Mouse (Mus musculus): ENCODE data around the gene Hspa1a. TPM values are rescaled to one million over a fixed set of nuclear protein-coding genes. Genes with fewer than 3 reads are reported as not detected.
"Not testable (repeated sequence)": the region's sequence is repeated elsewhere in the genome, so short reads cannot be mapped to it uniquely, and the experiment has no call there.

The Hspa1a gene
- total and polyA plus RNA-seq, 3 experiments, result 0.18 TPM; not detected in 2

GRCm38 (mm10) chr17:34952378-34953040, 19.4 kb downstream of the Hspa1a start:
- peaks cover 35% of the 10 kb centered on the region for H3K36me3 ChIP-seq (replicated peaks)
- TF ChIP-seq POLR2AphosphoS5 (IDR thresholded peaks at IDR 0.05; ENCODE audit: insufficient replicate concordance, low read depth, low read length), result peak; percentile 96
- peak; percentile 57 for TF ChIP-seq CTCF (IDR thresholded peaks at IDR 0.05; ENCODE audit: low read depth, low read length)
- TF ChIP-seq TAL1 (conservative IDR thresholded peaks at IDR 0.05; ENCODE audit: low read depth, low read length), result no peak
- no peaks in the 10 kb centered on the region for H3K27me3 ChIP-seq (ENCODE audit: insufficient read depth, low read length)
- ATAC-seq (ENCODE audit: extremely low read depth, insufficient number of reproducible peaks, low FRiP score, poor library complexity, severe bottlenecking) (peak; percentile 48), DNase-seq (ENCODE audit: low spot score) (peak; percentile 90)
- H3K4me1 ChIP-seq (ENCODE audit: insufficient read depth, low read depth, low read length), result peaks cover 25% of the 10 kb centered on the region
- H3K9me3 ChIP-seq (replicated peaks), result peaks cover 3% of the 10 kb centered on the region
- peak overlapping the region; percentile 96 for H3K4me3 ChIP-seq (ENCODE audit: low read depth, low read length)

- H3K4me3 ChIP-seq (ENCODE audit: low read depth, low read length), result peak overlapping the region; percentile 96
- no peak for ATAC-seq (ENCODE audit: extremely low read depth, insufficient number of reproducible peaks, low FRiP score, poor library complexity, severe bottlenecking)
- DNase-seq (ENCODE audit: low spot score), result no peak
- H3K27me3 ChIP-seq (ENCODE audit: insufficient read depth, low read length), result no peaks in the 10 kb centered on the region
- no peaks in the 10 kb centered on the region for H3K9me3 ChIP-seq (replicated peaks)
- H3K36me3 ChIP-seq (replicated peaks), result peaks cover 35% of the 10 kb centered on the region
- TF ChIP-seq GATA1 (IDR thresholded peaks at IDR 0.05; ENCODE audit: borderline replicate concordance, low read length) (no peak), TAL1 (conservative IDR thresholded peaks at IDR 0.05; ENCODE audit: low read depth, low read length) (no peak), POLR2AphosphoS5 (IDR thresholded peaks at IDR 0.05; ENCODE audit: insufficient replicate concordance, low read depth, low read length) (no peak), GATA2 (IDR thresholded peaks at IDR 0.05; ENCODE audit: borderline replicate concordance, low read depth, low read length) (no peak), CTCF (IDR thresholded peaks at IDR 0.05; ENCODE audit: low read depth, low read length) (no peak)
- H3K4me1 ChIP-seq (ENCODE audit: insufficient read depth, low read depth, low read length), result peaks cover 25% of the 10 kb centered on the region
These were observed 20.1 kb downstream of the Hspa1a start for GRCm38 (mm10) chr17:34951636-34952377.

GRCm38 (mm10) chr17:34950514-34951455, 21.2 kb downstream of the Hspa1a start:
- H3K27me3 ChIP-seq (ENCODE audit: insufficient read depth, low read length), result no peaks in the 10 kb centered on the region
- H3K4me1 ChIP-seq (ENCODE audit: insufficient read depth, low read depth, low read length), result peaks cover 25% of the 10 kb centered on the region
- TF ChIP-seq GATA1 (IDR thresholded peaks at IDR 0.05; ENCODE audit: borderline replicate concordance, low read length), result no peak
- TF ChIP-seq POLR2AphosphoS5 (IDR thresholded peaks at IDR 0.05; ENCODE audit: insufficient replicate concordance, low read depth, low read length), result peak; percentile 68; the same call in 1 of the 2 replicates
- H3K36me3 ChIP-seq (replicated peaks), result peaks cover 35% of the 10 kb centered on the region
- DNase-seq (ENCODE audit: low spot score) (no peak), ATAC-seq (ENCODE audit: extremely low read depth, insufficient number of reproducible peaks, low FRiP score, poor library complexity, severe bottlenecking) (no peak; the same call in 1 of the 2 replicates)
- no peaks in the 10 kb centered on the region for H3K9me3 ChIP-seq (replicated peaks)
- H3K4me3 ChIP-seq (ENCODE audit: low read depth, low read length), result peak overlapping the region; percentile 96

GRCm38 (mm10) chr17:34949553-34949969, 22.4 kb downstream of the Hspa1a start:
- Histone ChIP-seq H3K4me1 (ENCODE audit: insufficient read depth, low read depth, low read length) (peaks cover 25% of the 10 kb centered on the region), H3K4me3 (ENCODE audit: low read depth, low read length) (peak overlapping the region; percentile 7; the same call in 1 of the 2 replicates), H3K36me3 (replicated peaks) (peaks cover 37% of the 10 kb centered on the region), H3K27me3 (ENCODE audit: insufficient read depth, low read length) (no peaks in the 10 kb centered on the region; the same call in 1 of the 2 replicates), H3K9me3 (replicated peaks) (no peaks in the 10 kb centered on the region)
- no peak for TF ChIP-seq POLR2AphosphoS5 (IDR thresholded peaks at IDR 0.05; ENCODE audit: insufficient replicate concordance, low read depth, low read length)
- no peak for TF ChIP-seq GATA2 (IDR thresholded peaks at IDR 0.05; ENCODE audit: borderline replicate concordance, low read depth, low read length)
- TF ChIP-seq CTCF (IDR thresholded peaks at IDR 0.05; ENCODE audit: low read depth, low read length), result no peak
- no peak for TF ChIP-seq GATA1 (IDR thresholded peaks at IDR 0.05; ENCODE audit: borderline replicate concordance, low read length)
- TF ChIP-seq TAL1 (conservative IDR thresholded peaks at IDR 0.05; ENCODE audit: low read depth, low read length), result no peak
- ATAC-seq (ENCODE audit: extremely low read depth, insufficient number of reproducible peaks, low FRiP score, poor library complexity, severe bottlenecking) (no peak), DNase-seq (ENCODE audit: low spot score) (no peak)

GRCm38 (mm10) chr17:34948721-34949552, 23.0 kb downstream of the Hspa1a start:
- H3K27me3 ChIP-seq (ENCODE audit: insufficient read depth, low read length); ATAC-seq (ENCODE audit: extremely low read depth, insufficient number of reproducible peaks, low FRiP score, poor library complexity, severe bottlenecking); DNase-seq (ENCODE audit: low spot score); H3K9me3 ChIP-seq (replicated peaks): not testable (repeated sequence)
- peak overlapping the region; percentile 7; the same call in 1 of the 2 replicates for H3K4me3 ChIP-seq (ENCODE audit: low read depth, low read length)
- H3K36me3 ChIP-seq (replicated peaks), result peaks cover 37% of the 10 kb centered on the region
- peaks cover 25% of the 10 kb centered on the region for H3K4me1 ChIP-seq (ENCODE audit: insufficient read depth, low read depth, low read length)
